Mouse (Mus musculus): ENCODE measurements around the gene Spred3.

Gene Spred3

DNA sequence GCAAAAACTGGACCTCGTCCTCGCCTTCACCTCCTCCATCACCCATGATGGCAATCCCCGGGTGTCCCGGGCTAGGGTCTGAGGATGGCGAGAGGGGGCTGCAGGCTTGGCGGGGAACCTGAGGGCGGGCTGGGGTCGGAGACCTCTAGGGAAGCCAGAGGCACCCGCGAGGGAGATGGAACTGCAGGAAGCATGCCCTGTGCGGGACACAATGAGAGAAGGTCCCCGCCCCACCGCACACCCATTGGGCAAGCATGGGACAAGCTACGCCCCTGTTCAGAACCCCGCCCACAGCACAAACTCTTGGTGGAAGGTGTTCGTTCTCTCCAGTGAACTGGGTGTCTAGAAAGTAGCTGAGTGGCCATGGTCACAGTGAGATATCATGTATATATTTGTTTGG, 45.2 kb downstream of the Spred3 start, which contains the start of gene Ryr1:
Gene Ryr1 (minus strand): TSS at position 210 of the 400 bp plus-strand sequence.
- peak; percentile 68 to 72 for DNase-seq

DNA sequence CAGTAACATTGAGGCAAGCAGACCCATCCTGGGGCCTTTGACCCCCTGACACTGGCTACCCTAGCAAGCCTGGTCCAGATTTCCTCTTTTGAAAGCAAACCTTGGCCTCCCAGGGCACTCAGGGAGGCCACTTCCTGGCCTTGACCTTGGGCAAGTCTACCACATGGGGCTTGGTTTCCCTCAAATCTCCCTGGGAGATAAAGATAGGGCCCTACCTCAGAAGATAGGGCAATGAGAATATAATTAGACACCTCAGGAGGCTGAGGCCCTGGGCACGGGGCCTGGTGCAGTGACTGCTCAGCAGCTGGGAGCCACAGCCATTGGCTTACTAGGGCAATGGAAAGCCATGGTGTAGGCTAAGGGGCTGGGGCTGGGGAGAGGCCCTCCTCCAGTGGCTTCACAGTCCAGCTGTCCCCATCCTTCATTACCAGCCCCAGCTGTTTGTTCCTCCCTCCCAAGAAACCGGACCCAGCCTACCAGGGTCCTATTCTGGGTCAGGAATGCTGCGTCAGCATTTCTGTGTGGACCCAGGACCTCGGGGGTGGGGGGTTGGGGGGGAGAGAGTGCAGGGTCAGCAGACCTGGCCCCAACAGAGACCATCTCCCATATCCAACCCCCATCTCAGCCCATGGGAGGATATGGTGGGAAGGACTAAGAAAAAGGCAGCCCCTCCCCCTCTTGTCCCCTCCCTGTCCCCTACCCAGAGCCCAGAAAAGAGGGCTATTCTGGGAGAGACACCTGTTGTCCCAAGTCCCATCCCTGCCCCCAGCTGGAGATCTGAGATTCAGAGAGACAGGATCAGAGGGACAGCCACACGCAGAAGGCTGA, 46.5 kb downstream of the Spred3 start:
- no peak for DNase-seq

DNA sequence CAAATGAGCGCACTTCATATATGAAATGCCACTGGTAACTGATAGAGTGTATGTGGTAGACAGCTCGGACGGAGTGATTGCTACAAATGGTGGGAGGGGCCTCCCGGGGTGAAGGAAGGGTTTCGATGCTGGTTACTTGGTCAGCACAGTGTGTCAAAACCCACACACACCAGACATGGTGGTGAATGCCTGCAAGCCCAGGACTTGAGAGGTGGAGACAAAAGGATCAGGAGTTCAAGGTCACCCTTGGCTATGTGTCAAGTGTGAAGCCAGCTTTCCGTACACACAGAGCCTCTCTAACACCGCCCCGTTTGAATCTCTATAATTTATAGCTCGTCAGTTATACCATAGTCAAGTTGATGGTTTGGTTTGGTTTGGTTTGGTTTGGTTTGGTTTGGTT, 47.4 kb downstream of the Spred3 start:
- no peak for DNase-seq

DNA sequence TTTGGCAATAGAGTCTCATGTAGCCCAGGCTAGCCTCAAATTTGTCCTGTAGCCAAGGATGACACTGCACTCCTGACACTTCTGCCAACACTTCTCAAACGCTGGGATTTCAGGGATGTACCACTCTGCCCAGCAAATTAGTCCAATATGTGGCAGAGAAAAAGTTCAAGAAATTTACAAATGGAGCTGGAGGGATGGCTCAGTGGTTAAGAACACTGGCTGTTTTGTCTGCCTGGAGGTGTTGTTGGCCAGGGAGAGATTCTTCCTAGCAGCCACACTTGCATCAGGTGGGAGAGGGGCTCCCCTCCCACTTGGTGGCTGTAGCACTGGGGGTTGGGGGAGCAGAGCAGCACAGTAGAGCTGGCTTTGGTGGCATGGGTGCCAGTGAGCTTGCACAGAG, 50.7 kb downstream of the Spred3 start:
- DNase-seq, result no peak

DNA sequence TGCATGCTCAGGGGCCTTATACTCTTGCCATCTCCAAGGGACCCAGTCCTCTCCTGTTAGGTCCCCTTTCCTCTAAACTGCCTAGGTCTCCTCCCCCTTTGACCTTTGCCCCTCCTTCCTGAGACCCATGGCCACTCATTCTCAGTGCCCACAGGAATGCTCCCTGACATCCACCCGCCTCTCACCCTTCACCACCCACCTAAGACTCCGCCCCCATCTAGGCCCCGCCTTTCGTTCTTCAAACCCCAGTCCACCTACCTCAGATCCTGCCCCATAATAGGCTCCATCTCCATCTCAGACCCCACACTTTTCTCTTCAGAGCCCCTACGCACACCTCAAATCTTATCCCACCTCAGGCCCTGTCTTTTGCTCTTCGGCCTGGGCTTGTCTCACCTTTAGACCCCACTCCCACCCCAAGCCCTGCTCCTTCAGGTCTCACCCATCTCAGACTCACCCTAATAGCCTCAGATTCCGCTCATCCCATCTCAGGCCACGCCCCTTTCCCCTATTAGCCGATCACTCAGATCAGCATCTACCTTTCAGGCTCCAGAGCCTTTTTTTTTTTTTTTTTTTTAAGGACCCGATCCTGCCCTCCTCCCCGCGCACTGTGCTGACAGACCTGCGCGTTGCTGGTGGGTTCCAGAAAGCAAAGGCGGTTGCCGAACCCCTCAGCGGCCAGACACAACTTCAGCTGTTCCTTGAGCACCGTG, 51.9 kb downstream of the Spred3 start:
- no peak for DNase-seq

DNA sequence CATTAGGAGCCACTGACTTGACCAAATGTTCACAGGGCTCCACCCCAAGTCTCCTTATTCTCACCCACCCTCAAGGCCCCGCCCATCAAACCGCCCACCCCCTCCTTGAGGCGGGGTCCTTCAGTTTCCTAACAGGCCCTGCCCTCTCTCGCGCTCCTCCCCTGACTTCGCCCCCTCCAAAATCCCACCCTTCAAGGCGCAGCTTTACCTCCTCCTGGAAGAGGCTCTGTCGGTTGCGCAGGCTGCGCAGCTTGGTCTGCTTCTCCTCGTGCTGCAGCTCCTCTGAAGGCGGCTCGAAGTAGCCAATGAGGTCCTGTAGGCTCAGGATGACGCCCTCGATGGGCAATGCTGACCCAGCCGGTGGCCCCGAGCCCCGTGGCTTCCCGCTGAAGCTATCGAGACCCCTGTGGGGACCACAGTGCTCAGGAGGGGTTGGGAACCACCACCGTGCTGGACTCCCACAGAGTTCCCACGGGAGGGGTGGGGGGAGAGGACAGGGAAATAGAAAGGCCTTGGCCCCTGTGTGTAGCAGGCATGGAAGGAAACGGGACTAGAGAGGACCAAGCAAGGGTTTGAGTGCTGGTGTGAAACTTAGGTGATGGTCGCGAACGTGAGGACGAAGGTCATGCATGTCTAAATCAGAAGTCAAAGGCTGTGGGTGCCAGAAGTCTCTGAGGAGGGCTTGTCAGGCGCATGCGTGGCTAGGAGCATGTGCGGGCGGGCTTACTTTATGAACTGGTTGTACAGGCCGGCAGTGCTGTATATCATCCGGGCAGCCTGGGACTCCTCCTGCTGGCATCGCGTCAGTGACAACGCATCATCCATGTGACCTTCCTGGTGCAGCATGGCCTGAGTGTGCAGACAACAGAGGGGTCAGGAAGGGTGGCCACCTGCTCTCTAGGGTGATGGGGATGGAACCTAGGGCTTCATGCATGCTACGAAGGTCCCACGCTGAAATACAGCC, 60.9 kb downstream of the Spred3 start:
- DNase-seq, result peak; percentile 70 to 80
